Mouse (Mus musculus): ENCODE results near the gene Slain2. TPM values are rescaled to one million over a fixed set of nuclear protein-coding genes. Genes with fewer than 3 reads are reported as not detected.

The Slain2 gene
- total and polyA plus RNA-seq, 3 experiments: 11.0 to 34.6 (median 27.5) TPM

GRCm38 (mm10) chr5:72953996-72954604 is 40.0 kb downstream of the Slain2 start:
- no peak for TF ChIP-seq IRF4 (IDR thresholded peaks at IDR 0.05; ENCODE audit: low read depth, low read length)
- no peak for TF ChIP-seq ZC3H11A (IDR thresholded peaks at IDR 0.05; ENCODE audit: low read depth, low read length)
- no peak for TF ChIP-seq EP300 (IDR thresholded peaks at IDR 0.05; ENCODE audit: low read length)
- no peak for TF ChIP-seq UBTF (IDR thresholded peaks at IDR 0.05; ENCODE audit: low read depth, low read length)
- TF ChIP-seq HCFC1 (IDR thresholded peaks at IDR 0.05; ENCODE audit: low read depth, low read length): no peak
- TF ChIP-seq TCF12 (IDR thresholded peaks at IDR 0.05; ENCODE audit: low read depth, low read length): no peak
- no peak for TF ChIP-seq ELF1 (IDR thresholded peaks at IDR 0.05; ENCODE audit: low read depth, low read length)
- no peak for TF ChIP-seq MAX (IDR thresholded peaks at IDR 0.05; ENCODE audit: low read length)
- TF ChIP-seq ZNF384 (IDR thresholded peaks at IDR 0.05; ENCODE audit: low read depth, low read length): no peak
- no peak for TF ChIP-seq USF1 (IDR thresholded peaks at IDR 0.05; ENCODE audit: low read depth, low read length)
- Histone ChIP-seq H3K27ac (ENCODE audit: insufficient read depth, low read depth) (no peak overlapping the region), H3K36me3 (replicated peaks in 1 of 2; ENCODE audit: control insufficient read depth in 1 of 2, insufficient read depth in 1 of 2, low read length in 1 of 2) (peaks cover 6 to 29% of the 10 kb centered on the region in 2 experiments), H3K9ac (ENCODE audit: insufficient read depth, low read depth) (no peak overlapping the region), H3K4me1 (ENCODE audit: control insufficient read depth in 1 of 2, insufficient read depth in 2 of 2) (no peaks in the 10 kb centered on the region), H3K27me3 (replicated peaks) (no peaks in the 10 kb centered on the region), H3K9me3 (replicated peaks; ENCODE audit: low read length) (no peaks in the 10 kb centered on the region), H3K4me3 (replicated peaks in 1 of 3; ENCODE audit: low read depth in 2 of 3, low read length in 2 of 3, poor library complexity in 1 of 3) (no peak overlapping the region), H3K79me2 (replicated peaks; ENCODE audit: control insufficient read depth, extremely low read depth, insufficient read depth, poor library complexity, severe bottlenecking) (no peaks in the 10 kb centered on the region), H3K4me2 (ENCODE audit: insufficient read depth, low read depth, poor library complexity, severe bottlenecking) (no peak overlapping the region)
- in situ Hi-C loops (cut with MboI; ENCODE audit: low pct_ligation_motif_present, low pct_unique_long_range_greater_than_20kb, low sequenced_read_pairs): no loop called here
- dilution Hi-C loops (cut with MboI; ENCODE audit: extremely low pct_ligation_motif_present, extremely low pct_unique_long_range_greater_than_20kb, low sequenced_read_pairs): no loop called here
- DNase-seq (ENCODE audit: extremely low read depth): no peak

GRCm38 (mm10) chr5:72957281-72957680 is 43.2 kb downstream of the Slain2 start:
- no peak for DNase-seq (ENCODE audit: extremely low read depth)
- Histone ChIP-seq H3K36me3 (replicated peaks in 1 of 2; ENCODE audit: control insufficient read depth in 1 of 2, insufficient read depth in 1 of 2, low read length in 1 of 2) (peaks cover 6 to 28% of the 10 kb centered on the region in 2 experiments), H3K27me3 (replicated peaks) (no peaks in the 10 kb centered on the region), H3K9me3 (replicated peaks; ENCODE audit: low read length) (no peaks in the 10 kb centered on the region), H3K9ac (ENCODE audit: insufficient read depth, low read depth) (no peak overlapping the region), H3K4me3 (replicated peaks in 1 of 3; ENCODE audit: low read depth in 2 of 3, low read length in 2 of 3, poor library complexity in 1 of 3) (no peak overlapping the region), H3K79me2 (replicated peaks; ENCODE audit: control insufficient read depth, extremely low read depth, insufficient read depth, poor library complexity, severe bottlenecking) (no peaks in the 10 kb centered on the region), H3K27ac (ENCODE audit: insufficient read depth, low read depth) (no peak overlapping the region), H3K4me1 (ENCODE audit: control insufficient read depth in 1 of 2, insufficient read depth in 2 of 2) (no peaks in the 10 kb centered on the region), H3K4me2 (ENCODE audit: insufficient read depth, low read depth, poor library complexity, severe bottlenecking) (no peak overlapping the region)
- in situ Hi-C loops (cut with MboI; ENCODE audit: low pct_ligation_motif_present, low pct_unique_long_range_greater_than_20kb, low sequenced_read_pairs): no loop called here
- TF ChIP-seq TCF12 (IDR thresholded peaks at IDR 0.05; ENCODE audit: low read depth, low read length): no peak
- dilution Hi-C loops (cut with MboI; ENCODE audit: extremely low pct_ligation_motif_present, extremely low pct_unique_long_range_greater_than_20kb, low sequenced_read_pairs): no loop called here

GRCm38 (mm10) chr5:72960096-72960495 is 46.0 kb downstream of the Slain2 start:
- in situ Hi-C loops (cut with MboI; ENCODE audit: low pct_ligation_motif_present, low pct_unique_long_range_greater_than_20kb, low sequenced_read_pairs) (no loop called here), dilution Hi-C loops (cut with MboI; ENCODE audit: extremely low pct_ligation_motif_present, extremely low pct_unique_long_range_greater_than_20kb, low sequenced_read_pairs) (no loop called here)
- H3K9me3 ChIP-seq (replicated peaks; ENCODE audit: low read length): no peaks in the 10 kb centered on the region
- no peak overlapping the region for H3K4me2 ChIP-seq (ENCODE audit: insufficient read depth, low read depth, poor library complexity, severe bottlenecking)
- no peak overlapping the region for H3K27ac ChIP-seq (ENCODE audit: insufficient read depth, low read depth)
- H3K4me3 ChIP-seq (replicated peaks in 1 of 3; ENCODE audit: low read depth in 2 of 3, low read length in 2 of 3, poor library complexity in 1 of 3): no peak overlapping the region
- DNase-seq (ENCODE audit: extremely low read depth): no peak
- no peak overlapping the region for H3K9ac ChIP-seq (ENCODE audit: insufficient read depth, low read depth)
- H3K79me2 ChIP-seq (replicated peaks; ENCODE audit: control insufficient read depth, extremely low read depth, insufficient read depth, poor library complexity, severe bottlenecking): no peaks in the 10 kb centered on the region
- TF ChIP-seq UBTF (IDR thresholded peaks at IDR 0.05; ENCODE audit: low read depth, low read length) (no peak), POLR2AphosphoS2 (IDR thresholded peaks at IDR 0.05; ENCODE audit: low read depth, low read length) (no peak), KAT2A (IDR thresholded peaks at IDR 0.05; ENCODE audit: insufficient replicate concordance, low read length) (no peak), CTCF (conservative IDR thresholded peaks at IDR 0.05 in 1 of 2, IDR thresholded peaks at IDR 0.05 in 1 of 2; ENCODE audit: low read depth in 2 of 2, low read length in 2 of 2) (peak in 1 of 2 experiments; percentile 32; a peak in 1 of 4 replicates)
- H3K36me3 ChIP-seq (replicated peaks in 1 of 2; ENCODE audit: control insufficient read depth in 1 of 2, insufficient read depth in 1 of 2, low read length in 1 of 2): peaks cover 6 to 31% of the 10 kb centered on the region in 2 experiments
- H3K4me1 ChIP-seq (ENCODE audit: control insufficient read depth in 1 of 2, insufficient read depth in 2 of 2): no peaks in the 10 kb centered on the region
- H3K27me3 ChIP-seq (replicated peaks): no peaks in the 10 kb centered on the region
